Mouse (Mus musculus) forebrain, embryonic 16.5 days (tissue): Measurements from ENCODE around the gene Rtn4rl1. TPM values are rescaled to one million over a fixed set of nuclear protein-coding genes. Genes with fewer than 3 reads are reported as not detected.

Experiments used
- ATAC-seq: fragments of 200-750 bp; cut with Nextera tagmentation; 2 replicates; pipeline ENCODE4 v1.8.0; 2017; ENCODE audit warnings: mild to moderate bottlenecking, moderate library complexity
- H3K27ac ChIP-seq: fragments of 300-500 bp; sonication (generic); 2 replicates; pipeline ENCODE4 v1.5.1; 2014; ENCODE audit warnings: low read length, control low read depth
- H3K27me3 ChIP-seq: fragments of 300-500 bp; sonication (generic); replicated peaks from 2 replicates; pipeline ENCODE4 v1.6.1; 2014; ENCODE audit warnings: low read length; ENCODE audit not compliant: control insufficient read depth, insufficient read depth
- H3K36me3 ChIP-seq: fragments of 300-500 bp; sonication (generic); 2 replicates; pipeline ENCODE4 v1.6.1; 2014; ENCODE audit not compliant: control insufficient read depth, insufficient read depth
- H3K4me1 ChIP-seq: fragments of 300-500 bp; sonication (generic); replicated peaks from 2 replicates; pipeline ENCODE4 v1.6.1; 2014; ENCODE audit warnings: low read length; ENCODE audit not compliant: control insufficient read depth, insufficient read depth
- H3K4me2 ChIP-seq: fragments of 300-500 bp; sonication (generic); 2 replicates; pipeline ENCODE4 v1.6.1; 2014; ENCODE audit warnings: mild to moderate bottlenecking, low read length, control low read depth
- H3K4me3 ChIP-seq: fragments of 300-500 bp; sonication (generic); replicated peaks from 2 replicates; pipeline ENCODE4 v1.5.1; 2014; ENCODE audit warnings: mild to moderate bottlenecking, low read length, control low read depth
- H3K9ac ChIP-seq: fragments of 300-500 bp; sonication (generic); replicated peaks from 2 replicates; pipeline ENCODE4 v1.6.1; 2014; ENCODE audit warnings: low read depth, low read length, control low read depth
- H3K9me3 ChIP-seq: fragments of 300-500 bp; sonication (generic); 2 replicates; pipeline ENCODE4 v1.6.1; 2016; ENCODE audit warnings: low read length; ENCODE audit not compliant: control insufficient read depth
- WGBS: fragments of 180-500 bp; shearing (Covaris S2); extraction: QIAGEN DNeasy Blood & Tissue Kit; methylation state at CpG from one replicate; pipeline ENCODE4 v1.1.7; 2014; 5-methylcytosine and 5-hydroxymethylcytosine counted together
- polyA plus RNA-seq: library from polyadenylated mRNA; unstranded; fragments of >200 nt; fragmentation: Nextera tagmentation; extraction: Ambion mirVana; gene quantifications from 2 replicates; pipeline ENCODE4 v1.2.1, GENCODE M21; 2015

Rtn4rl1 gene
- polyA plus RNA-seq, 1 experiment from 2014 or later: 6.3 TPM

- Histone ChIP-seq H3K9me3 (no peaks in the 10 kb centered on the region), H3K27ac (no peak overlapping the region), H3K4me1 (peaks cover 31% of the 10 kb centered on the region), H3K4me3 (no peak overlapping the region), H3K27me3 (no peaks in the 10 kb centered on the region), H3K36me3 (no peaks in the 10 kb centered on the region), H3K9ac (no peak overlapping the region), H3K4me2 (no peak overlapping the region)
- WGBS: 41% methylated on average over 4 of the region's 4 CpGs
- no peak for ATAC-seq
Measured at GRCm38 (mm10) chr11:75261730-75262129, 68.1 kb downstream of the Rtn4rl1 start.

GRCm38 (mm10) chr11:75262181-75262580 is 68.6 kb downstream of the Rtn4rl1 start:
- H3K9ac ChIP-seq: no peak overlapping the region
- peaks cover 29% of the 10 kb centered on the region for H3K4me1 ChIP-seq
- no peak overlapping the region for H3K4me2 ChIP-seq
- H3K36me3 ChIP-seq: no peaks in the 10 kb centered on the region
- WGBS: 86% methylated on average over 3 of the region's 3 CpGs
- H3K9me3 ChIP-seq: no peaks in the 10 kb centered on the region
- ATAC-seq: no peak
- H3K4me3 ChIP-seq: no peak overlapping the region
- H3K27ac ChIP-seq: no peak overlapping the region
- no peaks in the 10 kb centered on the region for H3K27me3 ChIP-seq

GRCm38 (mm10) chr11:75262791-75263190 is 69.2 kb downstream of the Rtn4rl1 start:
- no peak overlapping the region for H3K4me3 ChIP-seq
- 0 out of 2 replicates have a peak overlapping the region, but pooled peaks have one; percentile 8 for H3K9ac ChIP-seq
- H3K27me3 ChIP-seq: no peaks in the 10 kb centered on the region
- peak overlapping the region; percentile 52 for H3K27ac ChIP-seq
- no peaks in the 10 kb centered on the region for H3K9me3 ChIP-seq
- WGBS: 65% methylated on average over 5 of the region's 5 CpGs
- H3K4me2 ChIP-seq: no peak overlapping the region
- no peak for ATAC-seq
- peaks cover 29% of the 10 kb centered on the region for H3K4me1 ChIP-seq
- H3K36me3 ChIP-seq: no peaks in the 10 kb centered on the region

- no peak overlapping the region for H3K4me2 ChIP-seq
- H3K27me3 ChIP-seq: no peaks in the 10 kb centered on the region
- H3K4me3 ChIP-seq: no peak overlapping the region
- no peaks in the 10 kb centered on the region for H3K9me3 ChIP-seq
- 31% methylated on average over 15 of the region's 15 CpGs for WGBS
- peaks cover 32% of the 10 kb centered on the region for H3K4me1 ChIP-seq
- ATAC-seq: 0 out of 2 replicates have a peak, but pooled peaks have one; percentile 10
- no peaks in the 10 kb centered on the region for H3K36me3 ChIP-seq
- no peak overlapping the region for H3K9ac ChIP-seq
- H3K27ac ChIP-seq: peak overlapping the region; percentile 52
Measured at GRCm38 (mm10) chr11:75263274-75263963, 69.8 kb downstream of the Rtn4rl1 start.

- H3K9ac ChIP-seq: no peak overlapping the region
Measured at GRCm38 (mm10) chr11:75263964-75264312, 70.4 kb downstream of the Rtn4rl1 start.

GRCm38 (mm10) chr11:75264550-75264949 is 71.0 kb downstream of the Rtn4rl1 start:
- H3K9ac ChIP-seq: no peak overlapping the region
- peaks cover 32% of the 10 kb centered on the region for H3K4me1 ChIP-seq
- no peak for ATAC-seq
- no peaks in the 10 kb centered on the region for H3K36me3 ChIP-seq
- no peaks in the 10 kb centered on the region for H3K9me3 ChIP-seq
- H3K27ac ChIP-seq: no peak overlapping the region
- WGBS: 78% methylated on average over 6 of the region's 6 CpGs
- H3K4me2 ChIP-seq: no peak overlapping the region
- no peak overlapping the region for H3K4me3 ChIP-seq
- no peaks in the 10 kb centered on the region for H3K27me3 ChIP-seq

More at GRCm38 (mm10) chr11:75263964-75264312, 70.4 kb downstream of the Rtn4rl1 start:
- H3K4me1 ChIP-seq: peaks cover 32% of the 10 kb centered on the region
- no peak overlapping the region for H3K4me2 ChIP-seq
- H3K36me3 ChIP-seq: no peaks in the 10 kb centered on the region
- H3K4me3 ChIP-seq: no peak overlapping the region
- no peak overlapping the region for H3K27ac ChIP-seq
- ATAC-seq: peak; percentile 56
- no peaks in the 10 kb centered on the region for H3K27me3 ChIP-seq
- WGBS: 23% methylated on average over 6 of the region's 6 CpGs
- no peaks in the 10 kb centered on the region for H3K9me3 ChIP-seq

- no peaks in the 10 kb centered on the region for H3K9me3 ChIP-seq
- H3K36me3 ChIP-seq: no peaks in the 10 kb centered on the region
- H3K9ac ChIP-seq: no peak overlapping the region
- ATAC-seq: no peak
- no peak overlapping the region for H3K27ac ChIP-seq
- H3K4me3 ChIP-seq: no peak overlapping the region
- no peak overlapping the region for H3K4me2 ChIP-seq
- WGBS: 70% methylated on average over 15 of the region's 15 CpGs
- peaks cover 31% of the 10 kb centered on the region for H3K4me1 ChIP-seq
- no peaks in the 10 kb centered on the region for H3K27me3 ChIP-seq
Measured at GRCm38 (mm10) chr11:75265545-75265944, 72.0 kb downstream of the Rtn4rl1 start.

GRCm38 (mm10) chr11:75267826-75268281 is 74.3 kb downstream of the Rtn4rl1 start:
- no peak for ATAC-seq
- 51% methylated on average over 9 of the region's 9 CpGs for WGBS
- H3K9ac ChIP-seq: no peak overlapping the region; the same call in 1 of the 2 replicates

GRCm38 (mm10) chr11:75268492-75268891 is 74.9 kb downstream of the Rtn4rl1 start:
- 73% methylated on average over 5 of the region's 5 CpGs for WGBS
- H3K4me1 ChIP-seq: peaks cover 36% of the 10 kb centered on the region
- no peak for ATAC-seq
- no peak overlapping the region for H3K27ac ChIP-seq
- H3K27me3 ChIP-seq: no peaks in the 10 kb centered on the region
- no peaks in the 10 kb centered on the region for H3K36me3 ChIP-seq
- no peak overlapping the region for H3K4me2 ChIP-seq
- no peak overlapping the region for H3K9ac ChIP-seq
- no peak overlapping the region for H3K4me3 ChIP-seq
- H3K9me3 ChIP-seq: no peaks in the 10 kb centered on the region

More at GRCm38 (mm10) chr11:75267826-75268281, 74.3 kb downstream of the Rtn4rl1 start:
- peaks cover 36% of the 10 kb centered on the region for H3K4me1 ChIP-seq
- no peak overlapping the region for H3K4me3 ChIP-seq
- H3K36me3 ChIP-seq: no peaks in the 10 kb centered on the region
- no peaks in the 10 kb centered on the region for H3K27me3 ChIP-seq
- no peak overlapping the region for H3K27ac ChIP-seq
- no peaks in the 10 kb centered on the region for H3K9me3 ChIP-seq
- H3K4me2 ChIP-seq: no peak overlapping the region
